Mouse (Mus musculus): ENCODE measurements around the gene Ghitm. TPM values are rescaled to one million over a fixed set of nuclear protein-coding genes. Genes with fewer than 3 reads are reported as not detected.

Ghitm gene
- 88.1 and 104 TPM in 2 replicates for polyA plus RNA-seq (2012; rRNA removed)

GRCm38 (mm10) chr14:37135127-37135593, at the start of gene Ghitm:
Ghitm (minus strand) TSS chr14:37135272.

GRCm38 (mm10) chr14:37113922-37114321, 21.1 kb downstream of the Ghitm start, which contains the start of gene 2610528A11Rik:
2610528A11Rik (minus strand) TSS chr14:37114022.

GRCm38 (mm10) chr14:37097956-37098530, 37.0 kb downstream of the Ghitm start, which contains the start of gene Cdhr1:
Cdhr1 (minus strand) TSS chr14:37098347.

Other genes with a start within 250 kb of the Ghitm start
- 10.1 and 10.2 TPM in 2 replicates for gene Ccser2, start 166.5 kb downstream of the Ghitm start, polyA plus RNA-seq (2012; rRNA removed)
- 0.23 TPM in 1 of 2 replicates, not detected in the other for gene Rgr, start 86.3 kb downstream of the Ghitm start, polyA plus RNA-seq (2012; rRNA removed)
- not detected in 2 replicates for gene Lrit1, start 80.4 kb downstream of the Ghitm start, polyA plus RNA-seq (2012; rRNA removed)
- gene Lrit2, start 67.3 kb downstream of the Ghitm start, polyA plus RNA-seq (2012; rRNA removed), result not detected in 2 replicates
- 3.3 and 3.4 TPM in 2 replicates for gene Cdhr1, start 36.9 kb downstream of the Ghitm start, polyA plus RNA-seq (2012; rRNA removed)
- gene 2610528A11Rik, start 21.2 kb downstream of the Ghitm start, polyA plus RNA-seq (2012; rRNA removed), result 656 and 706 TPM in 2 replicates